Comparison of ENCODE assay signal across 17 mouse cellular contexts in the genomic region with DNA sequence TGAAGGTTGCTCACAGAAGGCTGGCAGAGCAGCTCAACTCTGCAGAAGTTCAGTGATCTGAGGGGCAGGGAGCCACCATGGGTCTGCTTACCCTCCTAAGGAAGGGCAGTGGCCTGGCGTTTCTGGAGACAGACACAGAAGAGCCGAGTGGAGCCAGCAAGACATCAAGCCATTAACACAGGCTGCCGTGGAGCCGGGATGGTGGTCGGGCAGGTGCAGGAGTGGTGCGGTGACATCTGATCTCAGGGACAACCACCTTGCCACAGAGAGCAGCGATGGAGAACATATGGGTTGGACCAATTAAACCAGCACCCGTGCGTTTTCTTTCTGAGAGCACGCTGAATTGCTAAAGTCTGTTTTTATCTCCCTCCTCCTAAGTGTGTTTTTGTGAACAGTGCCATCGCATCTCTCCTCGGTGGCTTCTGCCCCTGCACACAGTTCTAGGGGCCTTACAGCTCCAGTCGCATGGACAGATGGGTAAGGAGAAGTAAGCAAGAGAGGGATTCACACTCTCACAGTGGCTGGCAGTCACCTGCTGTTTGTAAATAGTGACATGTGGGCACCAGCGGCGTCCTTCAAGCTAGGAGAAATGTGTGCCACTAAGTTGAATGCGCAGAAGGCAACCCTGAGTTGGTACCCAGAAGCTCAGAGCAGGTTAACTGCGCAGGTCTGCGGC.
DNase-seq lines count a peak whose midpoint lies in the region; ATAC-seq and TF ChIP-seq lines count a peak whose summit lies in the region.
"Had no signal": no experiment of that assay in that cellular context is flagged by ENCODE, and none has a peak within 500 bp of the region (broad histone marks: within the 10 kb centered on the region; RNA-seq: fewer than 3 reads in every experiment).

No protein-coding gene starts in this region.

- peaks cover 99% of the 10 kb centered on the region for H3K27me3 ChIP-seq in midbrain, embryonic 10.5 days (ENCODE audit: low read depth, poor library complexity, severe bottlenecking)
- no peaks in the 10 kb centered on the region; the same call in none of the 2 replicates for H3K27me3 ChIP-seq in midbrain, postnatal 0 days (ENCODE audit: insufficient read depth, low read length)
- peaks cover 91% of the 10 kb centered on the region for H3K27me3 ChIP-seq in embryonic facial prominence, embryonic 10.5 days (replicated peaks; ENCODE audit: low read depth, poor library complexity, severe bottlenecking)
- no peaks in the 10 kb centered on the region for H3K27me3 ChIP-seq in forebrain, postnatal 0 days (ENCODE audit: insufficient read depth, low read length)
- H3K27me3 ChIP-seq in midbrain, embryonic 14.5 days (ENCODE audit: control insufficient read depth, insufficient read depth, low read length): no peaks in the 10 kb centered on the region; the same call in 1 of the 2 replicates

- no peak overlapping the region for H3K9ac ChIP-seq in midbrain, postnatal 0 days (replicated peaks; ENCODE audit: low read length, poor library complexity, severe bottlenecking)
- no peak overlapping the region for H3K9ac ChIP-seq in forebrain, postnatal 0 days
- no peak overlapping the region for H3K9ac ChIP-seq in midbrain, embryonic 14.5 days (replicated peaks; ENCODE audit: low read length)

- peak; percentile 55 for DNase-seq in midbrain, embryonic 10.5 days (ENCODE audit: low spot score)
- no peak for DNase-seq in midbrain, postnatal 0 days (ENCODE audit: low spot score)
- peak; percentile 15 for DNase-seq in embryonic facial prominence, embryonic 10.5 days (ENCODE audit: low spot score)
- DNase-seq in forebrain, postnatal 0 days: peak; percentile 3
- peak; percentile 22 for DNase-seq in midbrain, embryonic 14.5 days
- no peak for DNase-seq in lung, postnatal 36 days
- DNase-seq in adrenal gland, adult (ENCODE audit: inconsistent age in 2 of 2, low spot score in 1 of 2): no peak
- DNase-seq in layer of hippocampus, postnatal 10 days (ENCODE audit: low spot score in 2 of 2): no peak
- DNase-seq: adrenal gland, postnatal 25 days; heart, postnatal 14 days; kidney, postnatal 14 days; layer of hippocampus, adult 9-11 months; right cerebral cortex, postnatal 14 days had no signal

- no peak for TF ChIP-seq CTCF in midbrain, postnatal 0 days (IDR thresholded peaks at IDR 0.05)
- TF ChIP-seq CTCF in forebrain, postnatal 0 days (IDR thresholded peaks at IDR 0.05; ENCODE audit: low read depth): no peak

- H3K4me2 ChIP-seq in midbrain, postnatal 0 days (ENCODE audit: low read depth, low read length, poor library complexity, severe bottlenecking): no peak overlapping the region
- H3K4me2 ChIP-seq in forebrain, postnatal 0 days (ENCODE audit: low read depth): no peak overlapping the region
- H3K4me2 ChIP-seq in midbrain, embryonic 14.5 days (ENCODE audit: low read length): peak overlapping the region; percentile 13; the same call in 1 of the 2 replicates
- H3K4me2 ChIP-seq: liver, embryonic 11.5 days had no signal

- no peaks in the 10 kb centered on the region for H3K9me3 ChIP-seq in midbrain, embryonic 10.5 days (replicated peaks)
- H3K9me3 ChIP-seq in midbrain, postnatal 0 days (ENCODE audit: low read length): no peaks in the 10 kb centered on the region
- H3K9me3 ChIP-seq in embryonic facial prominence, embryonic 10.5 days: no peaks in the 10 kb centered on the region
- H3K9me3 ChIP-seq in forebrain, postnatal 0 days (ENCODE audit: low read length): no peaks in the 10 kb centered on the region
- no peaks in the 10 kb centered on the region for H3K9me3 ChIP-seq in midbrain, embryonic 14.5 days (ENCODE audit: control insufficient read depth, low read length)
- H3K9me3 ChIP-seq: heart, embryonic 10.5 days had no signal

- no peaks in the 10 kb centered on the region for H3K36me3 ChIP-seq in midbrain, embryonic 10.5 days
- no peaks in the 10 kb centered on the region for H3K36me3 ChIP-seq in midbrain, postnatal 0 days (ENCODE audit: insufficient read depth, low read length)
- no peaks in the 10 kb centered on the region for H3K36me3 ChIP-seq in embryonic facial prominence, embryonic 10.5 days (replicated peaks)
- H3K36me3 ChIP-seq in forebrain, postnatal 0 days (ENCODE audit: insufficient read depth): no peaks in the 10 kb centered on the region
- H3K36me3 ChIP-seq in midbrain, embryonic 14.5 days (ENCODE audit: control insufficient read depth, insufficient read depth, low read length): no peaks in the 10 kb centered on the region
- H3K36me3 ChIP-seq: G1E; heart, embryonic 10.5 days had no signal

- no peak for ATAC-seq in midbrain, postnatal 0 days (ENCODE audit: low FRiP score)
- ATAC-seq in forebrain, postnatal 0 days: peak; percentile 47; the same call in 1 of the 2 replicates
- ATAC-seq in midbrain, embryonic 14.5 days (ENCODE audit: low FRiP score, low TSS enrichment): no peak
- ATAC-seq: intestine, embryonic 16.5 days had no signal

- peaks cover 66% of the 10 kb centered on the region for H3K4me1 ChIP-seq in midbrain, embryonic 10.5 days
- H3K4me1 ChIP-seq in midbrain, postnatal 0 days (ENCODE audit: insufficient read depth, low read length): peaks cover 5% of the 10 kb centered on the region; the same call in 1 of the 2 replicates
- peaks cover 24% of the 10 kb centered on the region for H3K4me1 ChIP-seq in embryonic facial prominence, embryonic 10.5 days
- H3K4me1 ChIP-seq in forebrain, postnatal 0 days (ENCODE audit: insufficient read depth): no peaks in the 10 kb centered on the region
- peaks cover 30% of the 10 kb centered on the region for H3K4me1 ChIP-seq in midbrain, embryonic 14.5 days (ENCODE audit: control insufficient read depth, insufficient read depth, low read length)

- WGBS in midbrain, embryonic 10.5 days: 39% methylated on average over 18 of the region's 18 CpGs
- 26% methylated on average over 18 of the region's 18 CpGs for WGBS in midbrain, postnatal 0 days
- 67% methylated on average over 18 of the region's 18 CpGs for WGBS in embryonic facial prominence, embryonic 10.5 days
- 37% methylated on average over 18 of the region's 18 CpGs for WGBS in forebrain, postnatal 0 days
- 27% methylated on average over 18 of the region's 18 CpGs for WGBS in midbrain, embryonic 14.5 days

- H3K4me3 ChIP-seq in midbrain, embryonic 10.5 days: peak overlapping the region; percentile 39
- H3K4me3 ChIP-seq in midbrain, postnatal 0 days (ENCODE audit: low read depth, low read length): no peak overlapping the region
- H3K4me3 ChIP-seq in embryonic facial prominence, embryonic 10.5 days: no peak overlapping the region
- no peak overlapping the region for H3K4me3 ChIP-seq in forebrain, postnatal 0 days (ENCODE audit: low read depth, low read length)
- H3K4me3 ChIP-seq in midbrain, embryonic 14.5 days (replicated peaks; ENCODE audit: low read depth, low read length): no peak overlapping the region
- H3K4me3 ChIP-seq: heart, embryonic 10.5 days had no signal

- H3K27ac ChIP-seq in midbrain, embryonic 10.5 days (replicated peaks): peak overlapping the region; percentile 81
- H3K27ac ChIP-seq in midbrain, postnatal 0 days (ENCODE audit: low read depth, low read length): no peak overlapping the region
- H3K27ac ChIP-seq in embryonic facial prominence, embryonic 10.5 days (replicated peaks): no peak overlapping the region
- no peak overlapping the region for H3K27ac ChIP-seq in forebrain, postnatal 0 days (ENCODE audit: low read depth, low read length)
- peak overlapping the region; percentile 21 for H3K27ac ChIP-seq in midbrain, embryonic 14.5 days (replicated peaks; ENCODE audit: low read depth, low read length)

Comparison
In these comparisons a context has a peak if more than half of its experiments do, and no peak if none do; other contexts are left out.
1. DNase-seq: peak in midbrain, embryonic 10.5 days (single experiment), embryonic facial prominence, embryonic 10.5 days (single experiment), forebrain, postnatal 0 days (single experiment) and midbrain, embryonic 14.5 days (single experiment); none in midbrain, postnatal 0 days (single experiment), lung, postnatal 36 days (single experiment), adrenal gland, adult (0 of 2) and layer of hippocampus, postnatal 10 days (0 of 2).
2. H3K27ac ChIP-seq: peak in midbrain, embryonic 10.5 days (single experiment) and midbrain, embryonic 14.5 days (single experiment); none in midbrain, postnatal 0 days (single experiment), embryonic facial prominence, embryonic 10.5 days (single experiment) and forebrain, postnatal 0 days (single experiment).